Mouse (Mus musculus) cerebellum, postnatal 36 days (tissue): ENCODE measurements around the gene Crtc3.

Source experiments
- DNase-seq, 2 experiments: peaks; one replicate each; pipeline ENCODE4 v3.0.0; 2021 to 2022; ENCODE audit warnings: mixed read lengths in 2 of 2

Crtc3 gene

DNA sequence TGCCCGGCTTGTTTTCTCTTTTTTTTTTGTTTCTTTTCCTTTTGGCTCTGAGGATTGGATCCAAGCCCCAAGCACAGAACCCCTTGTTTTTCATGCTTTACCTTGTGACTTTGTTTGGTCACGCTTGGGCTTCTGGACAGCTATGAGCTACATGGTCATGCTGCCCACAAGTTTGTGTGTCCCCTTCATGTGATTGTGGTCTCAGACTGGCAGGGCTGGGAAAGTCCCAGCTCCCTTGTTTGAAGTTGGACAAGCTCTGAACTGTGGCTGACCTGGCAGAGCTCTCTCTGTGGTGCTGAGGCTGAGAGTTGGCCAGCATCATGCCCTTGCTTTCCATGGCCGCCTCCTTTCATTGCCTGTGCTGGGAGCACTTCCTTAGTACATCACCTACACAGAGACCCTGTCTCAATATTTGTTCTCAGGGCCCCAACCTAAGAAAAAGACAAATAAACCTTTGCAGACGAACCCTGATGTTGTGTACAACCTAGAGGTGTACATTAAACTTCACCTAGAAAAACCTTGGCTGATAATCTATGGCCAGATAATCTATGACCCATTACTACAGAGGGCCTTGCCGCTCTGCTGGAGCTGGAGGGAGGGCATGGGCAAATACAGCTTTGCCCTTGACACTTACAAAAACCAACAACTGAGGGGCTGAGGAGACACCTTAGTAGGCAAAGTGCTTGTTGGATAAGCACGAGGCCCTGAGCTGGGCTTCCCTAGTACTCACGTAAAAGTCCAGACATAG, 140.0 kb downstream of the Crtc3 start:
- DNase-seq: no peak

DNA sequence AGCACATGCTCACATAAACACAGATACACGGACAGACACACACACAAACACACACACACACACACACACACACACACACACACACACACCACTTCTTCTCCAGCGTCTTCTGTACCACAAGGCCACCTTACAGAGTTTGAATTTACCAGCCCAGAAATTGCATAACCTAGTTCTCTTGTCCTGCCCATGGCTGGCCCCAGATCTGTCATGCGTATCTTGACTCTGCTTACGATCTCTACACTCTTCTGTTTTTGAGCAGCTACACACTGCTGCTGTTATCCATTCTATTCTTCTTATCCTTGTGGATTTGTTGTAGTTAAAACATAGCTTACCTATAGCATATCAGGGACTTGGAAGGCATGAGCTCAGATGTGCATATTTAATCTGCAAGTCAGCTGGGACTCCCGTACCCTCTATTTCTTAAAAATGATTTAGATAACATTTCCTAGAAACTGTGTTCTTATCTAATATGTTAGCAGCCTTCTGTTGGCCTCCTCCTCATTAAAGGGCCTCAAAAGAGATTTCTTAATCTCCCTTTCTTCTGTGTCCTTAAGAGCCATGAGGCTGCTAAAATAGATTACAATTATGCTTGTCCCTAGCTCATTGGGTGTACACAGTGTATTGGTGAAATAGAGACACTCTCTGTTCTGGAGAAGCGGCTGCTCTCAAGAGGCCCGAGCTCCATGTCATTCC, 146.4 kb downstream of the Crtc3 start:
- DNase-seq: no peak

DNA sequence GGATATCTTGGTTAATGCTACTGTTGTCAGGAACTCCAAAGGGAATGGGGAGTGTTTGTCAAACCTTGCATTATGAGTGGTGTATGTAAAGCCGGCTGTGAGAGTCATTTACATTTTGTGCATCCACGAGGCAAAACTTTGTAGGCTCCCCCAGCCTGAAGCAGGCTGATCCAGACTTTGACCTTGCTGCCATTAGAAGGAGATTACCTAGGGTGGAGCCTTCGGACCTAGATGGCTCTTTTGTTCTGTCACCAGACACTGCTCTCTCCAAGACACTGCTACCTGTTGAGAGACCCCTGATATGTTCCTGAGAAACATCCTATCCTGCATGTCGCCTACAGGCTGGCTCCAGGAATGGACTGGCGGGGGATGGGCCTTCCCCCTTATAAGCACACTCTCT, 149.1 kb downstream of the Crtc3 start:
- DNase-seq: no peak
